Mouse (Mus musculus): ENCODE measurements around the gene Lrrc41. TPM values are rescaled to one million over a fixed set of nuclear protein-coding genes. Genes with fewer than 3 reads are reported as not detected.

The Lrrc41 gene
- polyA plus RNA-seq, 1 experiment = 122 TPM

DNA sequence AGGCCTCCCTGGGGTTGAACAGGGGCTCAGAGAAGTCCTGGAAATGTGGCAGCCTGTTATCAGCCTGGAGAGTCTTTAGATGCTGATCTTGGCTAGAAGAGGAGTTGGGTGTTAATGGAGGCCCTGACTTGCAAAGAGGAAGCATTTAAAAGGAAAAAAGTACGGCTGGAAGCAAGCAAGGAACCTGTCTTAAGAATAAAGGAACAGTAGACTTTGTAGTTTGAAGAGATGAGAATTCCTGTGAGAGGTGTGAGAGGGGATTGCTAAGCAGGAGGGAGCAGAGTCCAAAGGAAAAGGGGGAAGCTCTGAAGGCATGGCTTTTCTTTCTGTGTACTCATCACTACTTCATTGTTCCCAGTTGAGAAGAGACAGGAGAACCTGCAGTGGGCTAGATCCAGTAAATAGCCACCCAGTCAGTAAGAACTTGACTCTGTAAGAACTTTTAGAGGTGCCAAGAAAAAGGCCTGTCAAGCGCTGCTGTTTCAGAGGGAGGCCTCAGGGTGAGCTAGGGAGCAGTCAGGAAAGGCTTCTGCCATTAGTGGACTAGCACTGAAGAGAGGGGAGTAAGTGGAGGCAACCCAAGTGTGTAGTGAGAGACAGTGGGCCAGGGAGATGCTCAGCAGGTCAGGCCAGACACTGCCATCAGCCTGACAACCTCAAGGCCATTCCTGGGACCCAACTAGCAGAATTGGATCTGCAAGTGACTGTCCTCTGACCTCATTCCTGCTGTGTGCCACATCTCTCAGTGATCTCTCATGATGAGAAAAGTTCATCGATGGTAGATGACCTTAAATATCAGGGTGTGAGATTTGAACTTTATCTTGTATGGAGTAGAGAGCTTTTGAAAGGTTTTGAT lies 2.4 kb downstream of the Lrrc41 start:
- Histone ChIP-seq H3K4me1 (ENCODE audit: control insufficient read depth, insufficient read depth, low read length) (peaks cover 7% of the 10 kb centered on the region), H3K27ac (ENCODE audit: control insufficient read depth, insufficient read depth, low read depth, low read length) (peak overlapping the region; percentile 97), H3K36me3 (ENCODE audit: control insufficient read depth, insufficient read depth, low read length) (peaks cover 1% of the 10 kb centered on the region; the same call in 1 of the 2 replicates), H3K27me3 (ENCODE audit: control insufficient read depth, insufficient read depth, low read length) (no peaks in the 10 kb centered on the region), H3K4me3 (ENCODE audit: control insufficient read depth, low read depth, low read length) (peak overlapping the region; percentile 96)
- TF ChIP-seq POLR2A (IDR thresholded peaks at IDR 0.05; ENCODE audit: control insufficient read depth, low read depth, low read length) = no peak
- TF ChIP-seq CTCF (IDR thresholded peaks at IDR 0.05; ENCODE audit: control insufficient read depth, insufficient read depth, insufficient replicate concordance, low read depth, low read length) = no peak

DNA sequence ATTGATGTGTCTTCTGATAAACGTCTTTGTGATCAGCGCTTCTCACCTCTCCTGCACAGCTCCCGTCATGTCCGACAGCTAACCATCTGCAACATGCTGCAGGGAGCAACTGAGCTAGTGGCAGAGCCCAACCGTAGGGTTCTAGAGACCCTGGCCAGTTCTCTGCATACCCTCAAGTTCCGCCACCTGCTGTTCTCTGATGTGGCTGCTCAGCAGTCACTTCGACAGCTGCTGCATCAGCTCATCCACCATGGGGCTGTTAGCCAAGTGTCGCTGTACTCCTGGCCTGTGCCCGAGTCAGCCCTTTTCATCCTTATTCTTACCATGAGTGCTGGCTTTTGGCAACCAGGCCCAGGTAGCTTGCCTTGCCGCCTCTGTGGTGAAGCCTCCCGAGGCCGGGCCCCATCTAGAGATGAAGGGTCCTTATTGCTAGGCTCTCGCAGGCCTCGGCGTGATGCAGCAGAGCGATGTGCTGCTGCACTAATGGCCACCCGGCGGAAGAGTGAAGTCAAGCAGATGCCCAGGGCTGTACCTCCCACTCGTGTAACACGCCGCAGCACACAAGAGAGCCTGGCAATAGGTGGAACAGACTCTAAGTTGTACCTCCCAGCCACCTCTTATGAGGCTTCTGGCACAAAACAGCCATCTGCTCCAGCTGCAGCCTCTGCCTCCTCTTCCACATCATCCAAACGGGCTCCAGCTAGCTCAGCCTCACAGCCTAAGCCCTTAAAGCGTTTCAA lies 13.6 kb downstream of the Lrrc41 start:
- peaks cover 2% of the 10 kb centered on the region; the same call in 1 of the 2 replicates for H3K36me3 ChIP-seq (ENCODE audit: control insufficient read depth, insufficient read depth, low read length)
- no peaks in the 10 kb centered on the region for H3K27me3 ChIP-seq (ENCODE audit: control insufficient read depth, insufficient read depth, low read length)
- H3K27ac ChIP-seq (ENCODE audit: control insufficient read depth, insufficient read depth, low read depth, low read length) = no peak overlapping the region
- no peak overlapping the region for H3K4me3 ChIP-seq (ENCODE audit: control insufficient read depth, low read depth, low read length)
- TF ChIP-seq POLR2A (IDR thresholded peaks at IDR 0.05; ENCODE audit: control insufficient read depth, low read depth, low read length) = no peak
- TF ChIP-seq CTCF (IDR thresholded peaks at IDR 0.05; ENCODE audit: control insufficient read depth, insufficient read depth, insufficient replicate concordance, low read depth, low read length) = no peak
- no peaks in the 10 kb centered on the region for H3K4me1 ChIP-seq (ENCODE audit: control insufficient read depth, insufficient read depth, low read length)

DNA sequence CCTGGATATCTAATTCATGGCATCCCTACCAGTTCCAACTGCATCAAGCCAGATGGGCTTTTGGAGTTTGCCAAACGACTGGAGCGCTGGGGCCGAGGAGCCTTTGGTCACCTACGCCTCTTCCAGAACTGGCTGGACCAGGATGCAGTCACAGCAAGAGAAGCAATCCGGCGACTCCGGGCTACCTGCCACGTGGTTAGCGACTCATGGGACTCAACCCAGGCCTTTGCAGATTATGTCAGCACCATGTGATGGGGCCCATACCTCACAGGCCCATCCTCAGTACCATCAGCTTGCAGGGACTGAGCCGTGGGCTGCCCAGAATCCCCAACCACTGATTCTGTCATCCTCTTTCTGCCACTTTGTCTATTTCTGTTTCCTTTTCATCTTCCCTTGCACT lies 21.2 kb downstream of the Lrrc41 start:
- peaks cover 4% of the 10 kb centered on the region for H3K36me3 ChIP-seq (ENCODE audit: control insufficient read depth, insufficient read depth, low read length)
- H3K27me3 ChIP-seq (ENCODE audit: control insufficient read depth, insufficient read depth, low read length) = no peaks in the 10 kb centered on the region
- TF ChIP-seq CTCF (IDR thresholded peaks at IDR 0.05; ENCODE audit: control insufficient read depth, insufficient read depth, insufficient replicate concordance, low read depth, low read length) (no peak), POLR2A (IDR thresholded peaks at IDR 0.05; ENCODE audit: control insufficient read depth, low read depth, low read length) (no peak)
- no peak overlapping the region for H3K27ac ChIP-seq (ENCODE audit: control insufficient read depth, insufficient read depth, low read depth, low read length)
- H3K4me1 ChIP-seq (ENCODE audit: control insufficient read depth, insufficient read depth, low read length) = no peaks in the 10 kb centered on the region
- no peak overlapping the region for H3K4me3 ChIP-seq (ENCODE audit: control insufficient read depth, low read depth, low read length)

- no peaks in the 10 kb centered on the region for H3K27me3 ChIP-seq (ENCODE audit: control insufficient read depth, insufficient read depth, low read length)
- H3K4me3 ChIP-seq (ENCODE audit: control insufficient read depth, low read depth, low read length) = no peak overlapping the region
- no peak for TF ChIP-seq POLR2A (IDR thresholded peaks at IDR 0.05; ENCODE audit: control insufficient read depth, low read depth, low read length)
- TF ChIP-seq CTCF (IDR thresholded peaks at IDR 0.05; ENCODE audit: control insufficient read depth, insufficient read depth, insufficient replicate concordance, low read depth, low read length) = 0 out of 2 replicates have a peak, but pooled peaks have one; percentile 0
- H3K27ac ChIP-seq (ENCODE audit: control insufficient read depth, insufficient read depth, low read depth, low read length) = no peak overlapping the region
- H3K4me1 ChIP-seq (ENCODE audit: control insufficient read depth, insufficient read depth, low read length) = no peaks in the 10 kb centered on the region
- peaks cover 4% of the 10 kb centered on the region for H3K36me3 ChIP-seq (ENCODE audit: control insufficient read depth, insufficient read depth, low read length)
Measured at GRCm38 (mm10) chr4:116097211-116097610, 22.1 kb downstream of the Lrrc41 start.

DNA sequence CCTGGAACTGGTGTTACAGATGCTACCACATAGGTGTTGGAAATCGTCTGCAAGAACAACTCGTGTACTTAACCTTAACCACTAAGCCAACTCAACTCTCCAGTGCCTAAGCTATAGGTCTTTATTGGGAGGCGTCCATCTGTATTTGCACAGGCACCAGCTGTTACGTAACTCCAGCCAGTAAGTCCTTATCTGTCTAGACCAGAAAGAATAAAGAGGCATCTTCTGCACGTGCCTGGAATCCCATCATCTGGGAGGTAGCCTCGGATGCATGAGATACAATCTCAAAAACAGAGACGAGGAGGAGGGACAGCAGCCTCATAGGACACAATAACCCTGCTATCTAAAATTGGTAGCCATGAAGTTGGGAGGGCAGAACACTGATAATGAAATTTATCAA lies 25.9 kb downstream of the Lrrc41 start:
- Histone ChIP-seq H3K4me3 (ENCODE audit: control insufficient read depth, low read depth, low read length) (no peak overlapping the region), H3K4me1 (ENCODE audit: control insufficient read depth, insufficient read depth, low read length) (no peaks in the 10 kb centered on the region), H3K27me3 (ENCODE audit: control insufficient read depth, insufficient read depth, low read length) (no peaks in the 10 kb centered on the region), H3K36me3 (ENCODE audit: control insufficient read depth, insufficient read depth, low read length) (peaks cover 4% of the 10 kb centered on the region), H3K27ac (ENCODE audit: control insufficient read depth, insufficient read depth, low read depth, low read length) (no peak overlapping the region)
- TF ChIP-seq POLR2A (IDR thresholded peaks at IDR 0.05; ENCODE audit: control insufficient read depth, low read depth, low read length) = no peak
- no peak for TF ChIP-seq CTCF (IDR thresholded peaks at IDR 0.05; ENCODE audit: control insufficient read depth, insufficient read depth, insufficient replicate concordance, low read depth, low read length)

DNA sequence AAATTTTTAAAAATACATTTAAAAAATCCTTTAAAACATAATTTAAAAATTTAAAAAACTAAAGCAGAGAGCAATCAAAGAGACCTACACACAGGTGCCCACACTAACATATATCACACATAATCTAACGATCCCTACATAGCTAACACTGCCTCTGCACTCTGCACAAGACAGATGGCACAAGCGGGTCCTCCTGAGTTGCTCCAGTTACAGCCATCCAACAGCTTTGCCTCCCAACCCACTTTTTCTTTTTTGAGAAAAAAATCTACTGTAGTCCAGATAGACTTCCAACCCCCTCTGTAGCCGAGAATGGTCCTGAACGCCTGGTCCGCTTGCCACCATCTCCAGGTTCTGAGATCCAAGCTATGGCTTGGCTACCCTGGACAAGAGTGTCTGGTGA lies 30.2 kb downstream of the Lrrc41 start:
- H3K4me3 ChIP-seq (ENCODE audit: control insufficient read depth, low read depth, low read length) = no peak overlapping the region
- H3K36me3 ChIP-seq (ENCODE audit: control insufficient read depth, insufficient read depth, low read length) = peaks cover 1% of the 10 kb centered on the region
- H3K4me1 ChIP-seq (ENCODE audit: control insufficient read depth, insufficient read depth, low read length) = no peaks in the 10 kb centered on the region
- H3K27me3 ChIP-seq (ENCODE audit: control insufficient read depth, insufficient read depth, low read length) = no peaks in the 10 kb centered on the region
- H3K27ac ChIP-seq (ENCODE audit: control insufficient read depth, insufficient read depth, low read depth, low read length) = no peak overlapping the region
- TF ChIP-seq CTCF (IDR thresholded peaks at IDR 0.05; ENCODE audit: control insufficient read depth, insufficient read depth, insufficient replicate concordance, low read depth, low read length) (no peak), POLR2A (IDR thresholded peaks at IDR 0.05; ENCODE audit: control insufficient read depth, low read depth, low read length) (no peak)

DNA sequence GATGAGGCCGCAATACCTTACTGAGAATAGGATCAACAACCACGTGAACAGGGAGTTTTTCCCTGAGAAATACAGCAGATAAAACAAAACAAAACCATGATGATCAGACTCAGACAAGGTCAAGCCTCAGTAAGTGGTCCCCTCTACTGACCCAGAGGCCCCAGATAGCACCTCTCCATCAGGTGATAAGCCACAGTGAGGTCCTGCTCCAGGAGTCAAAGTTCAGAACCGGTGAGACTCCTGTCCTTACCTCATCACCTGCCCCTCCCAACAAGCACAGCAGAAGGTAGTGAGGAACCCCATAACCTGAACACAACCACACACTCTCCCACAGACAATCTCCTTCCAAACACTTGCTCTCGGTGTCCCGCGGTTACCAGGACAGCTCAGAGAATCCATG lies 35.6 kb downstream of the Lrrc41 start:
- H3K27ac ChIP-seq (ENCODE audit: control insufficient read depth, insufficient read depth, low read depth, low read length) = no peak overlapping the region
- no peak overlapping the region for H3K4me3 ChIP-seq (ENCODE audit: control insufficient read depth, low read depth, low read length)

More for the DNA sequence above, 35.6 kb downstream of the Lrrc41 start:
- Histone ChIP-seq H3K36me3 (ENCODE audit: control insufficient read depth, insufficient read depth, low read length) (no peaks in the 10 kb centered on the region), H3K27me3 (ENCODE audit: control insufficient read depth, insufficient read depth, low read length) (no peaks in the 10 kb centered on the region), H3K4me1 (ENCODE audit: control insufficient read depth, insufficient read depth, low read length) (no peaks in the 10 kb centered on the region)
- TF ChIP-seq CTCF (IDR thresholded peaks at IDR 0.05; ENCODE audit: control insufficient read depth, insufficient read depth, insufficient replicate concordance, low read depth, low read length) (no peak), POLR2A (IDR thresholded peaks at IDR 0.05; ENCODE audit: control insufficient read depth, low read depth, low read length) (no peak)

All from testis, adult 2 months (tissue).